Mouse (Mus musculus): Measurements from ENCODE around the gene Spatc1l. TPM values are rescaled to one million over a fixed set of nuclear protein-coding genes. Genes with fewer than 3 reads are reported as not detected.

Spatc1l gene
- not detected for polyA plus RNA-seq (2017; shearing (Covaris generic))

- no peak for ATAC-seq
Observed at GRCm38 (mm10) chr10:76561972-76562371, at the start of gene Spatc1l. Gene Spatc1l (plus strand): TSS chr10:76562272.

- ATAC-seq: peak; percentile 97
Observed at GRCm38 (mm10) chr10:76512965-76513583, 49.0 kb upstream of the Spatc1l start.

GRCm38 (mm10) chr10:76530922-76531321, 31.1 kb upstream of the Spatc1l start:
- ATAC-seq: peak; percentile 15

- ATAC-seq: peak; percentile 97
Observed at GRCm38 (mm10) chr10:76531375-76531774, 30.7 kb upstream of the Spatc1l start, which contains the start of gene Lss. Gene Lss (plus strand): TSS chr10:76531588.

- ATAC-seq: no peak
Observed at GRCm38 (mm10) chr10:76531828-76532227, 30.2 kb upstream of the Spatc1l start.

- ATAC-seq: no peak
Observed at GRCm38 (mm10) chr10:76535526-76535925, 26.5 kb upstream of the Spatc1l start.

GRCm38 (mm10) chr10:76537619-76538018, 24.5 kb upstream of the Spatc1l start:
- no peak for ATAC-seq

GRCm38 (mm10) chr10:76541336-76542085, 20.6 kb upstream of the Spatc1l start:
- peak; percentile 57 for ATAC-seq

- ATAC-seq: peak; percentile 77
Observed at GRCm38 (mm10) chr10:76542636-76543375, 19.3 kb upstream of the Spatc1l start.

- no peak for ATAC-seq
Observed at GRCm38 (mm10) chr10:76546566-76546965, 15.5 kb upstream of the Spatc1l start.

GRCm38 (mm10) chr10:76548218-76548617, 13.9 kb upstream of the Spatc1l start:
- ATAC-seq: no peak

- no peak for ATAC-seq
Observed at GRCm38 (mm10) chr10:76550458-76550857, 11.6 kb upstream of the Spatc1l start.

GRCm38 (mm10) chr10:76551556-76551955, 10.5 kb upstream of the Spatc1l start:
- ATAC-seq: no peak

- ATAC-seq: no peak
Observed at GRCm38 (mm10) chr10:76554061-76554460, 8.0 kb upstream of the Spatc1l start.

GRCm38 (mm10) chr10:76569996-76570685, 8.1 kb downstream of the Spatc1l start:
- no peak for ATAC-seq

- ATAC-seq: no peak
Observed at GRCm38 (mm10) chr10:76571070-76571469, 9.0 kb downstream of the Spatc1l start.

GRCm38 (mm10) chr10:76572151-76572550, 10.1 kb downstream of the Spatc1l start:
- no peak for ATAC-seq

- ATAC-seq: no peak
Observed at GRCm38 (mm10) chr10:76575374-76575773, 13.3 kb downstream of the Spatc1l start, which contains the start of gene Ftcd. Gene Ftcd (plus strand): TSS chr10:76575648.

- ATAC-seq: no peak
Observed at GRCm38 (mm10) chr10:76576920-76577319, 14.8 kb downstream of the Spatc1l start.

GRCm38 (mm10) chr10:76584138-76584537, 22.1 kb downstream of the Spatc1l start:
- ATAC-seq: no peak

GRCm38 (mm10) chr10:76586190-76586589, 24.1 kb downstream of the Spatc1l start:
- ATAC-seq: no peak

- no peak for ATAC-seq
Observed at GRCm38 (mm10) chr10:76590197-76590596, 28.1 kb downstream of the Spatc1l start.

- no peak for ATAC-seq
Observed at GRCm38 (mm10) chr10:76596338-76596737, 34.3 kb downstream of the Spatc1l start.
